Mouse (Mus musculus) frontal cortex, postnatal 36 days (tissue): ENCODE measurements around the gene Lpar1.
A peak's percentile ranks its signal among the peaks of the same experiment; 100 is the strongest.

Experiments used
- DNase-seq, 2 experiments: peaks; one replicate each; pipeline ENCODE4 v3.0.0; 2022; ENCODE audit warnings: low spot score in 2 of 2

Lpar1 gene

GRCm38 (mm10) chr4:58506539-58507527 is 46.9 kb downstream of the Lpar1 start:
- no peak for DNase-seq

- no peak for DNase-seq
These were observed 49.4 kb downstream of the Lpar1 start for GRCm38 (mm10) chr4:58504250-58504649.

- no peak for DNase-seq
These were observed 52.5 kb downstream of the Lpar1 start for GRCm38 (mm10) chr4:58501012-58501777.

DNA sequence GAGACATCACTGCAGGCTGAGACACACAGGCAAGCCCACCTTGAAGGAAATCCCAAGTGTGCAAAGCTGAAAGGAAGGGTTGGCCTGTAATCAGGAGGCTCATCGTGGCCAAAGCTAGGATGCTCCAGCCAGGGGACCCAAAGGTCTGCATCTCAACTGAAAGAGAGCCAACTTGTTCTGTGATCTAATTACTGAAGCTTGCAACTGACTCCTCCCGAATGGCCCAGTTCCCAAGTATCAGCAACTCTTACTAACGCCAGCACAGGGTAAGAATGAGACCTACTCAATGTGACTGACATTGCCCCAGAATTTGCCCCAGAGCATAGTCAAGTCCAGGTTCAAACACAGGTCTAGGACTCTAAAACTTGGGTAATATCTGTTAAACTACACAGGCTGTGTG is 53.9 kb downstream of the Lpar1 start:
- DNase-seq: no peak

DNA sequence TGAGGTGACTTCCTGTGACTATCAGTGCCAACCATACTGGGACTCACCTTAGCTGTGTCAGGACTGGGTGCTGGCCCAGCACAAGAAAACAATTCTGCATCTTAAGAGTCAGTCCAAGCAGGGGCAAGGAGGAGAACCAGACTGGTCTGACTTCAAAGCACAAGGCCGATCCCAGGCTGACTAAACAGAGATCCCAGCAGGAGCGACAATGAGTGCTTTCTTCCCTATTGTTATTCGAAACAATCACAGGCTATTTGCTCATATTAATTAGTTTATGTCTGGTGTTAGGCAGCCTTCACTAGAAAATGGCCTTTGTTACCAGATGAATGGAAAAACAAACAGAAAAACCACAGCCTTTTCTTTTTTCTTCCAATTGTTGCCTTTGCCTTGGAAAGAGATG is 54.5 kb downstream of the Lpar1 start:
- no peak for DNase-seq

DNA sequence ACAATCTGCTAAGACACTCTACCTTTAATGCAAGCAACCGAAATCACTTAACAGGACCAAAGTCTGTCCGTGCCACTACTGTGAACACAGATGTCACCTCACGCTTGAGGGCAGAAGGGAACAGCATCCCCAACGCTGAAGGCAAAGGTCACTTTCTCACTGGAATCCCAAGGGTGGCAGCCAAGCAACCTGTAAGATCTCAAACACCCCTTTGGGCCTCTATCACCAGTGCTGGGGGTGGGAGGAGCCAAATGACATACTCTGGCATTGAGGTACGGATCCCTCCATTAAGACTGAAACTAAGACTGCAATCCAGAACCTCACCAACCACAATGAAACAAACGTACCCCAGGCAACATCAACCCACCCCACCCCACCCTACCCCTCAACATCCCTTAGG is 55.0 kb downstream of the Lpar1 start:
- no peak for DNase-seq

- no peak for DNase-seq
These were observed 56.4 kb downstream of the Lpar1 start for GRCm38 (mm10) chr4:58497284-58497683.

DNA sequence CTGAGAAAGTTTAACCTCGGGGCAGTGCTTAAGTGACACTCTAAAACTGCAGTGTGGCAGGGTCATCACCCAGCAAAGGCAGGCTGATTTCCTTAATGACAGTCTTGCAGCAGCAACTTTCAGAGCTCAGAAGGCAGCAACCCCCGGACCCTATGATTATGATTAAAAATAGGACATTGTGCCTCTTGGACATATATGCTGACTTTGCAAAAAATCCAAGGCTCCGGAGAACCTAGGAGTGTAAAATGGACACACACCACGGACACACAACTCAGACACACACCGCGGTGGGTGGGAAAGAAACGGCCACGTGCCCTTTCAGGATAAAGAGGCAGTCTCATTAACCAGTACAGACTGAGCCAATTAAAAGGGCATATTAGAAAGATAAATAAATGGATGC is 57.0 kb downstream of the Lpar1 start:
- no peak for DNase-seq

DNA sequence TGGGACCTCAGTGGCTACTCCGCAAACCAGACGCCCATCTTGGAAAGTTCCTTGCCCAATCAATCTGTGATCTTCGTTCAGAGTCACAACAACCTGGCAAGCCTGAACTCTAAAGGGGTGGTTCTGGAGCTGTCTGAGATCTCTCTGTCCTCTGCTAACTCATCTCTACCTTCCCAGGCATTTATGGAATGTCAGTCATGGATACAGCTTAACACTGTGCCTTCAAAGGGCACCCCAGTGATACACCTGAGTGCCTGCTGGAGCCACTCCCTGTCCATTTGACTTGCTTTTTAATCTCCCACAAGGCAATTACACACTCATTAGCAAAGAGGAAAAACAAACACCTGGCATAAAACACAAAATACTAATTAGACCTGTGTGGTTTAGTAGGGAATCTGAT is 62.0 kb downstream of the Lpar1 start:
- no peak for DNase-seq

GRCm38 (mm10) chr4:58490374-58490773 is 63.3 kb downstream of the Lpar1 start:
- no peak for DNase-seq

GRCm38 (mm10) chr4:58478564-58478963 is 75.1 kb downstream of the Lpar1 start:
- DNase-seq: no peak

- DNase-seq: peak; percentile 67 to 79
These were observed 76.0 kb downstream of the Lpar1 start for GRCm38 (mm10) chr4:58477691-58478090.

DNA sequence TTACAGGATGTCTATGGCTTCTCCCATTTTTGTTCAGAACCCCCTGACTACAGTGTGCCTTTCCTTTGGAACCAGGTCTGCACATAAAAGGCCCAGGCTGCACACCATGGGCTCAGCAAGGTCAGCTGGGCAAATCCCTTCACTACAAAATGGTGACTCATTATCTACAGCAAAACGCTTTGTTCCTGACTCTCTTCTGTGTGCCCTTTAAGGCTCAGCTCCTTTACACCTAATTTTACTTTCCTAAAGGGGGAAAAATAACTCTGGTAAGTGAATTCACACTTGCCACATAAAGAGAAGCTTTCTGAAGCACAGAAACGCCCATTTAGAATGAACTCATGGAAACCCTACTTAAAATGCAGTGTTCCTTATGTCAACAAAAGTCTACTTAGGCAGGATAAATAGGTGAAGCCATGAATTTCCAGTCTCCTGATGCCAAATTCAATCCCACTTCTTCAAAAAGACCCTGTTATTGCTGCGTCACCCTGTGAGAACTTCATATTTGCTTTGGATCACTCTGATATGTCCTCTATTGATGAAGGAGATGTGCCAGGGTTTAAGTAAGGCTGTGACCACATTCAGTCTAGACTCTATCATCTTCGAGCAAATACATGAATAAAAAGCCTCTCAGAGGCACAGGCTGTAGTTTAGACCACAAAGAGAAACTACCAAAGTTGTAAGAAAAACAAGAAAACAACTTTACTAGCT is 82.3 kb downstream of the Lpar1 start:
- no peak for DNase-seq

DNA sequence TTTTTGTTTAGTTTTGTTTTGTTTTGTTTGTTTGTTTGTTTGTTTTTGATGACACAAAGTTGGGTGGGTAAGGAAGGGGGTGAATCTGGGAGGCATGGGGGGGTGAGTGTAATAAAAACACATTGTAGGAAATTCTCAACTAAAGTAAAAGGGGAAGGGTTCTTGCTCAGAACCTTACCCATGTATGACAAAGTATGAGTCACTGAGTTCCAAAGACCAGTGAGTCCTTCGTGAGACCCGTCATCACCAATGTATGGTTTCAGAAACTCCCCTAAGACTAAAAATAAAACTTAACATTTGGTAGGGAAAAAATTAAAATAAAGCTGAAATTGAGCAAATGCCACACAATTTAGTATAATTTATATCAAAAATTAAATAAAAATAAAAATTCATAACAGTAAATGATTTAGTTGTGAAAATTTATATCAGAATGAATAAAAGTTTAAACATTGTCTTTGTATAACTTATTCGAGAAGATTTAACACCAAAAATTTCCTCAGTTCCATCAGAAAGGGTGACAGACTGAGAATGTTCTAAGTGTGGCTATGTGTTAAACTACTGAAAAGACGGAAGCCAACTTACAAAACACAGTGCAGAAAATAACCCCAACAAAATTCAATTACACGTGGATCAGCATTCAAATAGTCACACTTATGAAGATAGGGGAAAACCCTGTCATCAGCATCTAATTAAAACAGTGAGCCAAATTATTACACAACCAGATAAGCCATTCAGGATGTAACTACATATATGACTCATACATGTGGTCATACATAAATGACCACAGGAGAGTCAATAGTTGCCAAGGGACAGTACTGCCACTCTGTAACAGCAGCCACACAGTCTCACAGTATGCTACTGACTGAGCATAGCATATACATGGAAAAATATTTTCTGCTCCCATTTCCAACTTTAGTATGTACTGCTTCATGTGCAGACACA is 83.8 kb downstream of the Lpar1 start:
- DNase-seq: no peak

DNA sequence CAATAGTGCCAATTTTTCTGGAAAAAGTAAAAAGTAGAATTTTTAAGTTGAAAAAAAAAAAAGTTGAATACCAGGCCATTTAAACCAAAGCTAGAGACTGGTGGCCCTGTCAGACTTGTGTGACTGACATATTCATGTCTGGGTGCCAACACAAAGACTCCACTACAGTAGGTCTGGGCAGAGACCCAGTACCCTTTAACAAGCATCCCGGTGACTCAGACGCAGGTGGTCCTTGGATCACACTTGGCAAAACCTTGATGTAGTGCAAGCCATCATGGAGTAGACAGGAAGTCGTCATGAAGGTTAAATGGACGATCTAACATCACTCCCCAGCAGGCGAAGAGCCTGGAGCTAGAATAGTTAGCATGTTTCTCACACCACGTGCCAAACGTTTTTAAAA is 84.7 kb downstream of the Lpar1 start:
- DNase-seq: no peak

GRCm38 (mm10) chr4:58465586-58465985 is 88.1 kb downstream of the Lpar1 start:
- DNase-seq: no peak

DNA sequence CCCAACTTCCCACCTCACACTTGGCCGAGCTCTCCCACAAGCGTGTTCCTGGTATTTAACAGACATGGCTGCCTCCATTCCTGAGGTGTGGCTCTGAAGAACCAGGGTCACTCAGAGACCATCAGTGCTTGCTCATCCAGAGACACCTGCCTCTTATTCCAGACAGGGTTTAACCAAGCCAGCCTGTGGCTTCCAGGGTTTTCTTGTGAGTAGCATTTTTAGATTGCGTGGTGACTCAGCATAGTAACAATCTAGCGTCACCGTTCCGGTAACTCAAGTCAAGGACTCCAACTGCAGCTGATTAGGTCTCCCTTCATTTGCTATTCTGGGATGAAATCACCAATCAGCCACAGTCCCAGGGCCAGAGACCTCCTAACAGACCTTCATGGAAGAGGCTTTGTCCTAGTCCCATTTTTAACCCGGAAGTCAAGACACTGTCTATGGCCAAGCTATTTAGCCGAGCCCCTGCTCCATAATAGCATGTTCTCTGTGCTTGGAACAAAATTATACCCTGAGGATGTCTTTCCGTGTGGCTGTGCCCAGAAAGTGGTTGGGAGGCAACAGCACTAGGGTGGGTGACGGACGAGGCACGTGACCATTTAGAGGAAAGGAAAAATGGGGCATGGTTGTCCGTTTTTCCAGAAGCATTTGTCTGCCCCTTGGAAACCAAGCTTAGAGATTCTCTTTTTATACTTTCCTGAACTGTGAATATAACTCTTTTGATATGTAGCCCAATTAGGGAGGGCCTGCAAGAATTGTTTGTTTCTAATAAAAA is 89.1 kb downstream of the Lpar1 start:
- peak; percentile 24 to 29 for DNase-seq

GRCm38 (mm10) chr4:58462990-58463389 is 90.7 kb downstream of the Lpar1 start:
- DNase-seq: no peak

DNA sequence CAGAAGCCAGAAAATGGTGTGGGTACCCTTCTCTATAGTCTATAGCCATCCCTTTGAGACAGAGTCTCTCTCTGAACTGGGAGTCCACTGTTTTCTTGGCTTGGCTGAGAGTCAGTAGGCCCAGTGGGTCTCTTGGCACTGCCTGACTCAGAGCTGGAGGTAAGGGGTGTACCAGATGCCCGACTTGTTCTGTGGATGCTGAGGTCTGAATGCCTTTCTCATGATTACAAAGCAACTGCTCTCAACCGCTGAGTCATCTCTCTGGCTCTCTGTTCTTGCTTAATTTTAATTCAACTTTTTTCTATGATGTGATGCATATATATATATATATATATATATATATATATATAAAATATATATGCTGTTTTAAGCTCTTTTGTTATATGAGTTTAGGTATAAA is 91.1 kb downstream of the Lpar1 start:
- no peak for DNase-seq

DNA sequence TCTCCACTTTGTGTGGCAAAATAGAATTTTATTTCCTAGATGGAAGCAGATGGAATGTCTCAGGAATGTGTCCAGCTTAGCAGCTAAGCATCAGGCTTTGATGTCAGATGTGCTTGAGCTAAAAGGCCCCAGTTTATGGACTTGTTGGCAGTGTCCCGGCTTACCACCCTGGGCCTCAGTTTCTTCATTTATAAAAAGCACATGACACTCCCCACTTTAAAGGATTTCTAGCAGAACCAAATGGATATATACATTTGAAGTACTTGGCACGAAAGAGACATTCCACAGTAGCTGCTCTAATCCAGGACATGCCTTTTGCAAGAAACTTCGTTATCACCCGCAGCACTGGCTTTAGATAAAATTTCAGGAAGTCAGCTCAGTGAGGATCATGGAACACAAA is 100.4 kb downstream of the Lpar1 start:
- DNase-seq: no peak
